Mouse (Mus musculus) megakaryocyte, embryonic 14.5 days (primary cell): ENCODE data around the gene Tmtc1.

Experiments
- FLI1 ChIP-seq: IDR thresholded peaks from 2 replicates; pipeline ENCODE4 v1.6.1; 2012; ENCODE audit warnings: low read length, inconsistent platforms, mixed read lengths
- GATA1 ChIP-seq: IDR thresholded peaks from 3 replicates; pipeline ENCODE4 v1.6.1; 2012; ENCODE audit warnings: mixed read lengths, low read length, inconsistent platforms, borderline replicate concordance

DNA sequence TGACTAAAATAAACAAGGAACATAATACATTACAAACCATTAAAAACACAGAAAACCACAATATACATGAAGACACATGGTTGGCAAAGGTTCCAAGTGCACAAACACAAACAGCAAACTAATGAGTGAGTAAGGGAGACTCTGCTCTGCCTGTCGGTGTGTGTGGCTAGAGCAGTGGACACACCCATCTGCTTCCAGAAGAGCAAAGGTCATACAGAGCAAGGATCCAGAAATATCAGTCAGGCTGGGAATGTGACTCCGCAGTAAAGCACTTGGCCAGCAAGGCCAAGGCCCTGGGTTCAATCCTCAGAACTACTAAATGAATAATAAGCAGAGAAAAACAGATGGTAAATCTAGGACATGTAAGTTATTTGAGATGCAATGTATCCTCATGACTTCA, 27.6 kb downstream of the Tmtc1 start:
- TF ChIP-seq GATA1 (no peak), FLI1 (no peak)
